Mouse (Mus musculus): ENCODE data around the gene Ano8.

DNA sequence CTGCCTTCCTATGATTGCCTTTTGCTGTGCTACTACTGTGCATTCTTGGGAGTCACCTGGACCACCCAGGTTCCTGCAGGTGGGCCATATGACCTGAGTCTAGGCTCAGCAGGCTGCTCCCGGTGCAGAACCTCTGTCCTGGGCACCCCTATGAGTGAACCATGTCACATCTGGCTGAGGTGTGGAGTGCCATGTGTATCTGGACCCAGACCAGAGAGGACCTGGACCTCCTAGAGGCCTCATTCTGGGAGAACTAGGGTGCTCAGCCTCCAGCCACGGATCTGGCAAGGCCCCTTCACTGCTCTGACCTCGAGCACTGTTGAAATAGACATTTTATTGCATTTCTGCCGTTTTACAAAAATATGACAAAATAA is 10.1 kb downstream of the Ano8 start:
- TF ChIP-seq EP300 (IDR thresholded peaks at IDR 0.05; ENCODE audit: low read depth) (no peak), CTCF (IDR thresholded peaks at IDR 0.05; ENCODE audit: low read depth) (no peak)
